Mouse (Mus musculus) urinary bladder, postnatal 25 days (tissue): Measurements from ENCODE around the gene Bsn.

Source experiments
- DNase-seq: peaks from one replicate; pipeline ENCODE4 v3.0.0; 2022; ENCODE audit warnings: low spot score

Gene Bsn

GRCm38 (mm10) chr9:108093586-108093985, 96.6 kb downstream of the Bsn start:
- DNase-seq = no peak

- DNase-seq = no peak
Observed at GRCm38 (mm10) chr9:108090611-108091120, 99.5 kb downstream of the Bsn start.

GRCm38 (mm10) chr9:108085261-108085660, 104.9 kb downstream of the Bsn start:
- no peak for DNase-seq

- DNase-seq = no peak
Observed at GRCm38 (mm10) chr9:108083561-108083960, 106.6 kb downstream of the Bsn start.

- DNase-seq = no peak
Observed at GRCm38 (mm10) chr9:108082988-108083431, 107.2 kb downstream of the Bsn start, which contains the start of gene Rnf123. Rnf123 (minus strand) TSS chr9:108083346.

GRCm38 (mm10) chr9:108082549-108082948, 107.6 kb downstream of the Bsn start:
- no peak for DNase-seq

- no peak for DNase-seq
Observed at GRCm38 (mm10) chr9:108080168-108080567, 110.0 kb downstream of the Bsn start, which contains the start of gene Mst1. Mst1 (plus strand) TSS chr9:108080436.

- DNase-seq = no peak
Observed at GRCm38 (mm10) chr9:108073141-108073930, 116.8 kb downstream of the Bsn start.

- DNase-seq = no peak
Observed at GRCm38 (mm10) chr9:108072481-108072924, 117.7 kb downstream of the Bsn start.

GRCm38 (mm10) chr9:108071801-108072200, 118.4 kb downstream of the Bsn start:
- DNase-seq = no peak

- DNase-seq = no peak
Observed at GRCm38 (mm10) chr9:108069529-108069928, 120.7 kb downstream of the Bsn start.

GRCm38 (mm10) chr9:108069007-108069406, 121.2 kb downstream of the Bsn start:
- no peak for DNase-seq

- DNase-seq = peak; percentile 81
Observed at GRCm38 (mm10) chr9:108067900-108068299, 122.3 kb downstream of the Bsn start.

GRCm38 (mm10) chr9:108067199-108067598, 123.0 kb downstream of the Bsn start:
- no peak for DNase-seq

- peak; percentile 56 for DNase-seq
Observed at GRCm38 (mm10) chr9:108065491-108066011, 124.6 kb downstream of the Bsn start.

GRCm38 (mm10) chr9:108063361-108063760, 126.8 kb downstream of the Bsn start:
- DNase-seq = no peak

GRCm38 (mm10) chr9:108062142-108062541, 128.0 kb downstream of the Bsn start:
- no peak for DNase-seq

GRCm38 (mm10) chr9:108058291-108058690, 131.9 kb downstream of the Bsn start:
- no peak for DNase-seq

GRCm38 (mm10) chr9:108057262-108057562, 133.0 kb downstream of the Bsn start:
- no peak for DNase-seq

- DNase-seq = no peak
Observed at GRCm38 (mm10) chr9:108056361-108057261, 133.6 kb downstream of the Bsn start.

- DNase-seq = no peak
Observed at GRCm38 (mm10) chr9:108055661-108056237, 134.4 kb downstream of the Bsn start.

- DNase-seq = no peak
Observed at GRCm38 (mm10) chr9:108055061-108055460, 135.1 kb downstream of the Bsn start.
